Mouse (Mus musculus) cerebellum, postnatal 4 days (tissue): ENCODE measurements around the gene Mael.

Experiments used
- DNase-seq, 2 experiments: peaks; one replicate each; pipeline ENCODE4 v3.0.0; 2022; ENCODE audit warnings: low spot score in 2 of 2, mixed read lengths in 1 of 2

Mael gene

DNA sequence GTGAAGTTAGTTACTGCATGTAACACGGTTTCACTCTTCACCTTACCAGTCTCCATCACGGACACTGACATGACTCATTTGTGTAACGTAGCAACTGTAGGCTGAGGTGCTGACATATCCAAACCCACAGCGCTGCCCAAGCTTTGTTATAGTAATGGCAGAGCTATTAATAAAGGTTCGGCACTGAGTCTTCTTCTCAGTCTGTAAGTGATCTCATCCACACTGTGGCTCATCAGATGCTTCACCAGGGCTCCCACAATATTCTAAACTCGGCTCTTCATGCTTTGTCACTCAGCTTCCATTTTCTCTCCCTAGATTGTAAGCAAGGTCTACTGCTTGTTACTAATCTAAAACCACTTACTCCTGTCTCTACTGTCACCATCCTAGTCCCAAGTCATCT lies 29.2 kb downstream of the Mael start:
- DNase-seq = no peak

DNA sequence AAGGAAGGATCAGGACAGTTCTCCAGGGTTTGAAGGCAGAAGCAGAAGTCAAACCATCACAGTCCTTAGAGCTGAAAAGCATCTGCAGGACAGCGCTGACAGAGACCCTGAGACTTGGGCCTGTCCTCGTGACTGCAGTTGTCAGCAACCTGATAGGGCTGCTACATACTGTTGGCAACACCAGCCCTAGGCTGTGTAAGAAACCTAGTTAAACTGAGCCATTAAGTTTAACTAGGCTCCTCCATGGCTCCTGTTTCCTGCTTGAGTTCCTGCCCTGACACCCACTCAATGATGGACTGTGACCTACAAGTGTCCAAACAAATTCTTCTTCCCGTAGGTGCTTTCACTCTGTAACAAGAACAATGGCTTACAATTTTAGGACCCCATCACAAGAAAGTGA lies 33.4 kb downstream of the Mael start:
- DNase-seq = no peak

DNA sequence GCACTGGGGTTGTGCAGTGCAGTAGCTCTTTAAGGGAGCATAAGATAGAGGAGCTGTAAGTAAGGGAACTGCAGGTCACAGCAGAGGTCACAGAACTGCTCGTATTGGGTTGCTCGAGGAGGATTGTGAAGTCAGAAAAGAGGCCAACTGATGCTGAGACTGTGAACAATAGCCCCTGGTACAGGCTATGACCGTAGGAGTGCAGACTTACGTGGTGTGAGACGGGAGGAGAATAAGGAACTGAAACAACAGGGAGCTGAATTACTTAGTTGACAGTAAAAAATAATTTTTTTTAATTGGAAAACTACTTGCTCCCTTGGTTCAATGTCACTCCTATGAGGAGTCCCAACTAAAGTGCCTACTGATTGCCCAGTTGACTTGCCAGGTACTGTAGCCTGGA lies 34.4 kb downstream of the Mael start:
- no peak for DNase-seq

DNA sequence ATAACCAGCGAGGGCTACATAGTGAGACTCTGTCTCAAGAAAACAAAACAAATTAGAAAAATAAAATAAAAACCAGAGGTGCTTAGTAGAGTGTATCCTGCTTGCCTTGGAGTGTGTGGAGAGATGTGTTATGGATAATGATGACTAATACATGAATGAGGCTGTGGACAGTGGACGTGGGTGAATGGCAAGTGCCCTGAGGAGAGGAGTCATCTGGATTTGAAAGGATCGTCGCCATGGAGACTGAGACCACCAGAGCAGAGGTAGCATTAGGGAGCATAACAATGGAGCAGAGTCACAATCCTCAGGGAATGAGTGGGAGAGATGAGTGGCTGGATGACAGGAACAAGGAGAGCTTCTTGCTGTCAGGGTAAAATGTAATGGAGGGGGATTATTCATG lies 48.7 kb downstream of the Mael start:
- DNase-seq = no peak

DNA sequence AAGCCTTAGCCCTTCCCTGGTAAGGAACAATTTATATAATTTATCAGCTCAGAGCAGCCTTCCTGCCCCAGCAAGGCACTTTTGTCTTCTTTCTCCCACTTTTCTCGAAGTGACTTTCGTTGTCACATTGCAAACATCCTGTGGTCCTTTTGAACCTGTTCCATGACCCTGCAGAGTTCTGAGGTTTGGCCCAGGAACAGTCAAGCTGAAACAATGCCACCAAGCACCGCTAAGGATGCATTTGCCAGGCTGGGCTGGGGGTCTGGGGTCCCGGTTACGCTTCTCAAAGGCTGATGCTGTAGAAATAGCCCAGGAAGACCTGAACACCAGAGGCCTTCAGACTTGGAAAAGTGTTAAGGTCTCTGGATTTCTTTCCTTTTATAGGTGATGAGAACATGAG lies 53.2 kb downstream of the Mael start:
- no peak for DNase-seq

DNA sequence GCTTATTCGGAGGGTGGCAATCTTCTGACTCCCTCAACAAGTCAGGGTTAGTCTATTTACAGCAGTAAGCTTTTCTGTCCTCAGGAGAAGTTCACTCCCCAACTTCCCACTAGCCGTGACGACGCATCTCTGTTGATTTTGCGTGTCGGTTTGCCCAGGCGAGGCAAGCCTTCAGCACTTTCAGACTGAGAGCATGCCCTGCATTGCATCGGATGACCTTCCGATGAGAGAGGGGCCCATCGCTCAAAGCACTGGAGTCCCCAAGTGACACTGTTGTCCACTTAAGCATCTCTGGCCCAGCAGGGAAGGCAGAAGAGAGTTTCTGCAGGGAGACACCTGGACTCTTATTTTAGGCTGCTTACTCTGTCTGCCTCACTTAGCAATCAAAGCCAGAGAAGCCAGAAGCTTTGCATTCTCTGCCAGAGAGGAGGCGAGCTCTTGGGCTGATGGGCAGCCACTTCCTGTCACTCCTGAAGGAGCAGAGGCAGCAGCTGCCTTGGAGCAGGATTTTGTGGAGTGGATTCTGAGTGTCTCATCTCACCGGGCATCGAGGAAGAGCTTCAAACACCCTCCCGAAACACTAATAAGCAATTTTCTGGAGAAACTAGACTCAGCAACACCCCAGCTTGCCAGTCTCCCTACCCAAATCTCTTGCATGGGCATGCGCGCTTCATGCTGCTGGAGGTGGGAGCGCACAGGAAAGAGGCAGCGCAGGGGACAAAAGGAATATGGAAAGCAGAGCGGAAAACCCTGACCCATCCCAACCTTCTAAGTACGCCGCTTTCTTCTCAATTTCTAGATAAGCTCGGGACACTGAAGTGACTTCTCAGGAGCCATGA lies 53.9 kb downstream of the Mael start:
- DNase-seq = no peak

DNA sequence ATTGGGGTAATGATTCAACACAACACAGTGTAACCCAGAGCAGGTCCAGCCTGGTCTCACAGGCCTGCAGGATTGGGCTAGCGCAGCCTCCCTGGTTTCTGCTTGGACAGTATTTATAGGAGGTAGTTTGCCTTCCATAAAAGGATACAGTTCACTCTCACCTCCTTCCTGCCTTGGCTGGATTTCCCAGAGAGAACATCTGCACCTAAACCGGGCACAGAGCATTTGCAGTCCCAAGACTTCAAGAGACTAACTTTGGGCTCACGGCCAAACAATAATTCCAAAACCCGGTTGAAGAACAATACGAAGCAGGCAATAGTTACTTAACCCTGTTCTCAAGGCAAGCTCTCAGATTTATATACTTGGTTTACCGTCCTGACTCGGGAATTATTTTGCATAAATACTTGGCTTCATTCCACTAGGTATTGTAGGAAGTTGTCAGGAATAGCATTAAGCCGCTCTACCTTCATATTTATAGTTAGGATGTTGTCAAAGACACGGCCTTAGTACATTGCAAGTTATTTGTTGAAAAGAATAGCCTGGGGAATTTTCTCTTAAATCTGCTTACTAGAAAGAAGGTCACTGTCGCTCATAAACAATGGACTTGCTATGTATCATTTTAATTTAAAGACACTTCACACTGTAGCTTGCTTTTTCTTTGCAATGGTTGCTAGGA lies 55.5 kb downstream of the Mael start:
- DNase-seq = no peak

DNA sequence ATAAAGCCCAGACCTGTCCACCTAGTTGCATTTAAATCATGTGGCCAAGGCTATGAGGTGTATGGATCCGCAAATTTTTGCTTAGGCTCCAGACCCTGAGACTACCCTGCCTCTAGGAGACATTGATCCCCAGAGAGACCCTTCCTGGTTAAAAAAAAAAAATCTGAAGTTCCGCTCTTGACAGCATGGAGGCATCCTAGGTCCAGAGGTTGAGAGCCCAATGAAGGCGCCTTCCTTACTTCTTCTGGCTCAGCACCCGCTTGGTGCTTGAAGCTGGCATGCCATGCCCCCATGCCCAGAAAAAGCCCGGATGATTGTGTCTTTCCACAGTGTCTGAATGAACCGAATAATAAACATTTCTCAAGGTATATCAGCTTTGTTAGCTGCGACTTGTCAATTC lies 57.0 kb downstream of the Mael start:
- no peak for DNase-seq

DNA sequence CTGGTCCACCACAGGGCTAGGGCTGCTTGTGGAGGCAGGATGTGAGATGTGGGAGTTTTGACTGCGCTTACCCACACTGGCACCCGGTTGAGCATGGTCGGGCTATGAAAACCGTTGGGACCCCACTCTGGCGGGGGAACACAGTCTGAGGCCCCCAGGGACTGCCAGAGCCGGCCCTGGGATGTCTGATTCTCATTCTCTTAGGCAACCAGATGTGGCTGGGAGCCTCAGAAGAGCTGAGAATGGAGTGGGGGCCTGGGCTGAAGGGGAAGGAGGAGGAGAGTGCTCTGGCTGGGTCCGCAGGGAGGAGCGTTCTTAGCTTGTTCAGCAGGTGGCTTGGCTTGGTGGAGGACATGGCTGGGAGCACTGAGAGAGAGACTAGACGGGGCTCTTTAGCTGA lies 64.9 kb downstream of the Mael start:
- no peak for DNase-seq

DNA sequence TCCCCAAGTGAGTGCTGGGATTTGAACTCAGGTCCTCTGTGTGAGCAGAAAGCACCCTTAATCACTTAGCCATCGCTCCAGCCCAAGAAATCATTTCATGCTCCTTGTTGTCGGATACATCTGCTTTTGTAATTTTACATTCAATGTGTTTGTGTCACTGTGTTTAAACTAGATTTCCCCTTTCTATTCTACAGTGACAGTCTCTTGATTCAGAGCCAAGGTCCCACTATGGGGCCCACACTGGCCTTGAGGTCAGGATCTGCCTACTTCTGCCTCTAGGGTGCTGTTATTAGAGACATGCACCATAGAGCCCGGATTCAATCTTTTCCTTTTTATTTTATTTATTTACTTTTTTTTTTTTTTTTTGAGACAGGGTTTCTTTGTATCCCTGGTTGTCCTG lies 65.6 kb downstream of the Mael start:
- no peak for DNase-seq

DNA sequence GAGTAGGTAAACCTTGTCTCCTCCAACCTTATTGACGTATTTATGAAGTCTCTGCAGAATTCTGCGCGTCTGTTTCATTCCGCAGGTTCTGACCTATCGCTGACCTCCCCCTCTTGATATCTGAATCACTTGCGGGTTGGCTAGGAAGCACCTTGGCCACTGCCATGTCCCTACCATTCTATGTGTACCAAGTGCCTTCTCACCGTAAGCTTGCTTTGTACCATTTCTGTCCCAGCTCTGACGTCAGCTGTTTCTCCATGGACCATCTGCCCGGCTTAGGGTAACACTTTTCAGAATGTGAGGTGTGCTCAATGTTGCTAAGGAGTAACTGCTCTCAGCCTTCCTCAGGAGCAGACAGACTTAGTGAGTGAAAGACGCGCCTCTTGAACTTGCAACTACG lies 67.7 kb downstream of the Mael start:
- DNase-seq = no peak

DNA sequence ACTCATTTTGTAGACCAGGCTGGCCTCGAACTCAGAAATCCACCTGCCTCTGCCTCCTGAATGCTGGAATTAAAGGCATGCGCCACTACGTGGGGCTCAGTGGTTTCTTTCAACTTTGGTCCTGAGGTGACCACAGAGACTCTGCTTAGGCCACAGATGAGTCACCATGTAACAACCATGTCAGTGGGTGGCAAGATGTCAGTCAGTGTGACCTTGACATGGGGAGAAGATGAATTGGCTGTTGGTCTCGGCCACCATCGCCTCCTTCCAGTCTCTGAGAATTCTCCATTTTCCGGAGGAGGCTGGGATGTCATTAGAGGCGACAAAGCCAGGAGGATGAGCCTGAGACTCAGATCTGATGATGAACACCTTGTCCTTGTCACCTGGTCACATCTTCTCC lies 68.8 kb downstream of the Mael start:
- no peak for DNase-seq

DNA sequence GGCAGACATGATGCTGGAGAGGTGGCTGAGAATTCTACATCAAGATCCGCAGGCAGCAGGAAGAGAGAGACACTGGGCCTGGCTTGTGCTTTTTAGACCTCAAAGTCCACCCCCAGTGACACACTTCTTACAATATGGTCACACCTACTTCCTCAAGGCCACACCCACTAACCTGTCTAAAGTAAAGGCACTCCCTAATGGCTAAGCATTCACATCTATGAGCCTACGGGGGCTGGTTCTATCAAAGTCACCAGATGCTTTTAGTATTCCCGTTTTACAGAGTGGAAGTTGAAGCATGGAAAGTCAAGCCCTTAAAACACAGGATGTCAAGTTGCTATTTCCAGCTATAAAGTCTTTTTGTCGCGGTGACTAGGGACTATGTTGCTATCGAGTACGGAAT lies 70.5 kb downstream of the Mael start:
- no peak for DNase-seq

DNA sequence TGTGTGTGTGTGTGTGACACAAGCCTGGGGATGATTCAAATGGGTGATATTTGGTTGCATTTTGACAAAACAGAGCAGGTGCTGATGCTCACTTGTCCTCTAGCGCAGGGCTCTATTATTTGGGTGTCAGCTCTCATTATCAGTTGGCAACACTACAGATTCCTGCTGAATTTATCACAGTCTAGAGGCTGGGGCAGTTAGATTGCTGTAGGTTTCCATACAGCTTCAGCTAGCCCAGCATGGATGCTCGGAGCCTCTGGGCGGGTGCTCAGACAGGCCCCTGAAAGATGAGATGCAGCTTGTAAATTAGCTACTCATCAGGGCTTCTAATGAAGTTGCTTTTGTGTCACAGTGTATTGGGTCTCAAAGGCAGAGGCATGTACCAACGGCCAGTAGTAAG lies 71.1 kb downstream of the Mael start:
- DNase-seq = no peak

DNA sequence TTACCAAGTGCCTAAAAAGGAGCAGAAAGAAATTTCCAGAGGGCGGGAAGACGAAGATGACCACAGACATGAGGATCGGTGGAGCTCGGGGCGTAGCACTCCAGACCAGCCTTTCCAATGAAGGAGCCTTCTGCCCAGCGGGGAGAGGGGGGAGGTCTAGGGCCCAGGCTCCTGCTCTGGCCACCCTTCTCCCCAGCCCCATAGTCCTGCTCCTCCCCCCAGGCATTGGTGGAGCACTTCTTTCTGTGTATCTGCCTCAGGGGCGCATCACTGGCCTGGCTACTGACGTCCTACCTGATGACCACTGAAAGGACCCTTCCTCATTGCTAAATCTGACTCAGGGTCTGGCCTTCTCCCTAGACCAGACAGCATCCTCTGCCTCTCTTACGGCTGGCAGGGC lies 73.4 kb downstream of the Mael start:
- no peak for DNase-seq

DNA sequence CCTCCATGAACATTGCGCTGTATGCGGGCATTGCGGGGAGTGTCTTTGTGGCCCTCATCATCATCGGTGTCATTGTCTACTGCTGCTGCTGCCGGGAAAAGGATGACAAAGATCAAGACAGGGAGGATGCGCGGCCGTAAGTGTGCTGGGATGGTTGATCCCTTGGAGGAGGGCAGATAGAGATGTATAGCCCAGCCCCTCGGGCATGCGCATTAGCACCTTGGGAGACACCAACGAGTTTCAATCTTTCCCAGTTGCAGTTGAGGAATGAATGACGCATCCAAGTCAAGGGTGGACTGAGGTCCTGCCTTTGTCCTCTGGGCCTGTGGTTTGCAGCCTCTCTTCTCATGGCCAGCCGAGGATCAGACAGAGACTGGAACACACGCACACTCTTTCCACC lies 74.0 kb downstream of the Mael start:
- DNase-seq = no peak

DNA sequence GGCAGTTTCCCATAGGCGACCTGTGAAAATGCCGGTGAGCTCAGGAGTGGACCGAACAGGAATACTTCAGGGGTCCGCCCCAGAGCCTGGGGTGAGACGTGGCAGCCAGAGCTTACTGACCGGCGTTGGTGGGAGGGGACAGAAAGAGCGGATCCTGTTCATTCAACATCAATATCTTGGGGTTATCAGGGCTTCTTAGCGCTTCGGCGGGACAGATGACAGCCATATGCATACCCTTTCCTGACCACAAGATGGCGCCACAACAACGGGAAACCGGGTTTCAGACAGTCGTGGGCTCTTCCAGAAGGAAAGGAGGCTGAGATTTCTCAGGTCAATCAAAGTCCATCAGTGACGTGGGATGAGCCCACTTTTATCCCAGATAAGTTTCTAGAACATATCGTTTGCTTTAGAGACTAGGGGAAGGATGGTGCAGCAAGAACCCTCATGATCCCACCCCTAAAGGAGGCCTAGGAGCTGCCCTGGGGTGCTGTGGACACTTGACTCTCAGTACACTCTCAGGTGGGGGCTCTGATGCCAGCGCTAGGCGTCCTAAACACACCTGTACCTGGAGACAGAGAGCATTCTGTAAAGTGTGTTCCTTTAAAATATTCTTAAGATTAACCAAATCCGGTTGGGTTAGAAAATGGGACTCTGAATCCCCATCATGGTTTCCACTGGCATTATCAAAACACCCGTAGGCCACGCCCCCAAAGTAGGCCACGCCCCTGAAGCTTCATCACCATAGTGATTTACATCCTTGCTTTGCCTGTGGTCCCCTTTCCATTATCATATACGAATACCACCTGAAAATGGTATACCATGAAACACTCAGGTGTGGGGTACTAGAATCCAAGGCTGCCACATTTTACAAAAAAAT lies 77.7 kb downstream of the Mael start:
- DNase-seq = peak; percentile 73 to 83

DNA sequence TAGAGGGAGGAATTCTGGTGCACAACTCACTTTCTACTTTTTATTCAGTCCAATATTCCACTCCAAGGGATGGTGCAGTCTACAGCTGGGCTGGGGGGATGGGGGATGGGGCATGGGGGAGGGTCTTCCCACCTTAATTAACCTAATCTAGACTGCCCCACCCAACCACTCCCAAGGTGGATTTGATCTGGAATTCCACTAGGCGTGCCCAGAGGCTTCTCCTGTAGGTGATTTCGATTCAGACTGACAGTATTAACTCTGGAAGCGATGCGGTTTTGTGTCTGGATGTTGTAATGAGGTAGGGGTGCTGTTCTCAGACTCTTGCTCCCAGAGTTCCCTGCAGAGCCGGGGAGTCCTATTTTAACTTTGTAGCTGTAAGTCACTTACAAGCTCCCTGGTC lies 78.4 kb downstream of the Mael start:
- no peak for DNase-seq

DNA sequence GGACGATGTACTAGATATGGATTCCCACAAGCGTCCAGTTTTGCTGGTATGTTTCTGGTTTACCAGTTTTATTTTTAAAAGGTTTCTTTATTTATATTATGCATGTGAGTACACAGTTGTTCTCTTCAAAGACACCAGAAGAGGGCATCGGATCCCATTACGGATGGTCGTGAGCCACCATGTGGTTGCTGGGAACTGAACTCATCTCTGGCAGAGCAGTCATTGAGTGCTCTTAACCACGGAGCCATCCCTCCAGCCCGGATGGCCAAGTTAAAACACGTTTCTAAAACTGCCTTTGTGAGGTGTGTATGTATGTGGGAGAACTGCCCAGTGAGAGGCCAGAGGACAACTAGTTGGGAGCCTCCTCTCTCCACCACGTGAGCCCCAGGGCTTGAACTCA lies 79.9 kb downstream of the Mael start:
- DNase-seq = no peak

DNA sequence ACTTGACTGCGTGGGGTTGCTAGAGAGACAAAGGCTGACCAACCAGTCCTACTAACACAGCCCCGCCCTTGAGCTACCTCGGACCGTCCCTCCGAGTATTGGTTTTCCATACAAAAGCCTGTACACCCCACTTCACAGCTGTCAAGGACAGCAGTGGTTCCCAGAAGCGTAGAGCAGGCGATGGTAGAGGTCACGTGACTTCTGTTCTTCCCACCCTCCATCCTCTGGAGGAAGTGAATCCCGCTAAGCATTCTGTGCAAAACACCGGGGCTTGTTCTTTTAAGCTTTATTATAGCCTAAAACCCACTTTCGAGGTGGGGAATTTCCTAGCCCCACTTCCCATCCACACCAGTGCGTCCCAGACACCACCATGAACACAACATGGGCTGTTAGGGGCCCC lies 80.8 kb downstream of the Mael start:
- no peak for DNase-seq

DNA sequence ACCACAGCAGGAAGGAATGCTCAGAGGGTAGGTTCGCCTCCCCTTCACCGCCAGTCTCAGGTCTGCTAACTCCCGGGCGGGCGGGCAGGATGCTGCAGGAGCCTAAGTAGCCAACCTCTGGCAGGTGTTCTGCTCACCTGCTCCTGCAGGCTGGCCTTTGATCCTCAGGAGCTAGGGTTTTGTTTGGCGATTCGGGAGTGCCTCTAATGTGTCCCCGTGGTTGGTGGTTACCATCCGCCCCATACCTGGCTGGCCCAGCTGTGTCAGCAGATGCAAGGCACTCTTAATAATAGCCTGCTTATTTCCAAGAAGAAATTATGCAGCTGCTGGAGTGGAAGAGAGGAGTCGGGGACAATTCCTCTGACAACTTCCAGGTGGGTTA lies 83.4 kb downstream of the Mael start:
- DNase-seq = peak in 1 of 2 experiments; percentile 14
